ENCODE assay signal across 21 mouse cellular contexts in the genomic region with DNA sequence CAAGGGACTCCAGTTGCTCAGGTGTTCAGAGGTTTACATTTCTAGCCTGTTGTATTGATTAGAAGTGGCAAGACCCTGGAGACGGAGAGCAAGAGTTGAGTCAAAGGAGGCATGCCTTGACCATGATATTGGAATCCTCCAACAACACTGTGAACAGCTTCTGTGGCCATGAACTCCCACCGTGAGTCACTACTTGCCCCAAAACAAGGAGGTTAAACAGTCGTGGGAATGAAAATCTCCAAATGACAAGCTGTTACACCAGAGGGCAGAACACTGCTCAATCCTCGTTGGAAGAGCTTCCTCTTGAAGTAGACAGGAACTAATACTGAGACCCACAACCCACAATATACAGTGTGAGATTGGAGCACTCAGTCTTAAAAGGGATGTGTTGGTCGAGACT.
DNase-seq lines count a peak whose midpoint lies in the region; ATAC-seq lines count a peak whose summit lies in the region.
"Had no signal": no experiment of that assay in that cellular context is flagged by ENCODE, and none has a peak within 500 bp of the region (broad histone marks: within the 10 kb centered on the region; RNA-seq: fewer than 3 reads in every experiment).

No protein-coding gene starts in this region.

- no peak overlapping the region for H3K4me3 ChIP-seq in midbrain, embryonic 11.5 days (ENCODE audit: low read depth, low read length)
- H3K4me3 ChIP-seq in midbrain, embryonic 13.5 days (replicated peaks) = no peak overlapping the region
- H3K4me3 ChIP-seq: embryonic facial prominence, embryonic 13.5 days; embryonic facial prominence, embryonic 15.5 days; erythroblast, embryonic 14.5 days; forebrain, embryonic 10.5 days; forebrain, embryonic 12.5 days had no signal

- H3K27ac ChIP-seq in midbrain, embryonic 11.5 days (ENCODE audit: low read depth, low read length) = no peak overlapping the region
- H3K27ac ChIP-seq in midbrain, embryonic 13.5 days = no peak overlapping the region
- H3K27ac ChIP-seq: embryonic facial prominence, embryonic 13.5 days; embryonic facial prominence, embryonic 15.5 days; forebrain, embryonic 10.5 days; forebrain, embryonic 12.5 days had no signal

- peak; percentile 70 for DNase-seq in midbrain, embryonic 11.5 days (ENCODE audit: low spot score, missing footprints)
- DNase-seq in cerebellum, adult 11-12 months = no peak
- DNase-seq in kidney, adult 9 months = no peak
- DNase-seq: adrenal gland, adult 2 months; adrenal gland, postnatal 10 days; adrenal gland, postnatal 25 days; cerebellum, adult 11 months; cerebellum, adult 2 months; cerebellum, adult 9-10 months; cerebellum, postnatal 10 days; cerebellum, postnatal 25 days; embryo, embryonic 11 days had no signal

- 84% methylated on average over 5 of the region's 5 CpGs for WGBS in midbrain, embryonic 11.5 days
- 89% methylated on average over 5 of the region's 5 CpGs for WGBS in midbrain, embryonic 13.5 days

- no peaks in the 10 kb centered on the region for H3K27me3 ChIP-seq in midbrain, embryonic 11.5 days (ENCODE audit: control insufficient read depth, insufficient read depth, low read length)
- no peaks in the 10 kb centered on the region for H3K27me3 ChIP-seq in midbrain, embryonic 13.5 days
- H3K27me3 ChIP-seq: embryonic facial prominence, embryonic 13.5 days; embryonic facial prominence, embryonic 15.5 days; forebrain, embryonic 12.5 days had no signal

- H3K36me3 ChIP-seq in midbrain, embryonic 11.5 days (ENCODE audit: control insufficient read depth, insufficient read depth, low read length) = no peaks in the 10 kb centered on the region
- H3K36me3 ChIP-seq in midbrain, embryonic 13.5 days = no peaks in the 10 kb centered on the region
- H3K36me3 ChIP-seq: embryonic facial prominence, embryonic 13.5 days; embryonic facial prominence, embryonic 15.5 days; forebrain, embryonic 10.5 days; forebrain, embryonic 12.5 days had no signal

- no peaks in the 10 kb centered on the region; the same call in 1 of the 2 replicates for H3K4me1 ChIP-seq in midbrain, embryonic 11.5 days (ENCODE audit: control insufficient read depth, insufficient read depth, low read length)
- peaks cover 31% of the 10 kb centered on the region for H3K4me1 ChIP-seq in midbrain, embryonic 13.5 days (replicated peaks)

- no peaks in the 10 kb centered on the region for H3K9me3 ChIP-seq in midbrain, embryonic 11.5 days (ENCODE audit: control insufficient read depth, low read length)
- no peaks in the 10 kb centered on the region for H3K9me3 ChIP-seq in midbrain, embryonic 13.5 days
- H3K9me3 ChIP-seq: embryonic facial prominence, embryonic 13.5 days; embryonic facial prominence, embryonic 15.5 days; forebrain, embryonic 10.5 days; forebrain, embryonic 12.5 days had no signal

- no peak overlapping the region for H3K9ac ChIP-seq in midbrain, embryonic 11.5 days (ENCODE audit: low read length)
- H3K9ac ChIP-seq in midbrain, embryonic 13.5 days (replicated peaks) = no peak overlapping the region
- H3K9ac ChIP-seq: embryonic facial prominence, embryonic 13.5 days; embryonic facial prominence, embryonic 15.5 days; forebrain, embryonic 12.5 days had no signal

- ATAC-seq in midbrain, embryonic 11.5 days (ENCODE audit: low FRiP score) = no peak
- no peak for ATAC-seq in midbrain, embryonic 13.5 days
- 0 out of 2 replicates have a peak, but pooled peaks have one; percentile 25 for ATAC-seq in granulocyte monocyte progenitor cell, adult 5-6 weeks (replicated peaks; ENCODE audit: poor library complexity, severe bottlenecking)
- ATAC-seq: forebrain, embryonic 14.5 days; forebrain, embryonic 16.5 days had no signal

- H3K4me2 ChIP-seq in midbrain, embryonic 11.5 days = no peak overlapping the region
- no peak overlapping the region for H3K4me2 ChIP-seq in midbrain, embryonic 13.5 days (replicated peaks)
- H3K4me2 ChIP-seq: embryonic facial prominence, embryonic 13.5 days; embryonic facial prominence, embryonic 15.5 days; forebrain, embryonic 12.5 days had no signal
